Mouse (Mus musculus) stomach, postnatal 0 days (tissue): ENCODE results near the gene Atp13a1.

Source experiments
- CTCF ChIP-seq: IDR thresholded peaks from 2 replicates; pipeline ENCODE4 v1.5.1; 2016; ENCODE audit warnings: antibody characterized with exemption, low read depth, mild to moderate bottlenecking, moderate library complexity
- EP300 ChIP-seq: optimal IDR thresholded peaks from 2 replicates; pipeline ENCODE3; 2016; ENCODE audit warnings: antibody characterized with exemption

DNA sequence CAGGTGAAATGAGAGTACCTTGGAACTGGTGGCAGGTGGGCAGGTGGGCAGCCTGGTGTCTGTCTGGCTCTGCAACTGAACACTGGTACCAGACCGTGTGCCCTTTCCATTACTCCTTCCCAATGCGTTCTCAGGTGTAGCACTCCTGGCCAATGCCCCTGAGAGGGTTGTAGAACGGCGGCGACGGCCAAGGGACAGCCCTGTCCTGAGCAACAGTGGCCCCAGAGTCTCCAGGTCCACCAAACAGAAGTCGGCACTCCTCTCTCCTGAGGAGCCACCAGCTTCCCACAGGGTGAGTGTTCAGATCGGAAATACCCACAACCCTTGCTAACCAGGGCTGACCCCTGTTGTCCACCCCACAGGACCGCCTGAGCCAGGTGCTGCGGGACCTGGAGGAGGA, 14.1 kb downstream of the Atp13a1 start:
- TF ChIP-seq CTCF: no peak
- no peak for TF ChIP-seq EP300
